Mouse (Mus musculus): ENCODE results near the gene Hras. TPM values are rescaled to one million over a fixed set of nuclear protein-coding genes. Genes with fewer than 3 reads are reported as not detected.

Hras gene
- 82.4 and 82.9 TPM in 2 replicates for polyA plus RNA-seq (2012; rRNA removed; ENCODE audit: low replicate concordance)

DNA sequence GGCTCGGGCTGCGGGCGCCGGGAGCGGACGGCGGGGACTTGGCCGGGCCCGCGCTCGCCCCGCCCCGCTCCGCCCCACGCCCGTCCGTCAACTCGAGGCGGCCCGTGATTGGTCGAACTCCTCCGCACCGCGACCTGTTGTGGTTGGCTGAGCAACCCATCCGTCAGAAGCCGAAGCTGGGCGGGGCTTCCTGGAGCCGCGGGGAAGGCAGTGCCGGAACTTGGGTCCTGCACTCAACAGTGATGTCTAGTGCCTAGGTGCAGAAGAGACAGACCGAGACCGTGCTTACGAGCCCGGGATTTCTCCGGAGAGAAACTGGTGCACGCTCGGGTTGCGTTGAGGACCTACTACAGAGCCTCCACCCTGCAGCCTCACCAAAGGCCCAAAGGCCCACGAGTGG is at the start of gene Hras, which contains the start of gene Lrrc56:
Gene Hras (minus strand): TSS at position 58 of the 400 bp plus-strand sequence.
Gene Lrrc56 (plus strand): TSS at position 210 of the 400 bp plus-strand sequence.

DNA sequence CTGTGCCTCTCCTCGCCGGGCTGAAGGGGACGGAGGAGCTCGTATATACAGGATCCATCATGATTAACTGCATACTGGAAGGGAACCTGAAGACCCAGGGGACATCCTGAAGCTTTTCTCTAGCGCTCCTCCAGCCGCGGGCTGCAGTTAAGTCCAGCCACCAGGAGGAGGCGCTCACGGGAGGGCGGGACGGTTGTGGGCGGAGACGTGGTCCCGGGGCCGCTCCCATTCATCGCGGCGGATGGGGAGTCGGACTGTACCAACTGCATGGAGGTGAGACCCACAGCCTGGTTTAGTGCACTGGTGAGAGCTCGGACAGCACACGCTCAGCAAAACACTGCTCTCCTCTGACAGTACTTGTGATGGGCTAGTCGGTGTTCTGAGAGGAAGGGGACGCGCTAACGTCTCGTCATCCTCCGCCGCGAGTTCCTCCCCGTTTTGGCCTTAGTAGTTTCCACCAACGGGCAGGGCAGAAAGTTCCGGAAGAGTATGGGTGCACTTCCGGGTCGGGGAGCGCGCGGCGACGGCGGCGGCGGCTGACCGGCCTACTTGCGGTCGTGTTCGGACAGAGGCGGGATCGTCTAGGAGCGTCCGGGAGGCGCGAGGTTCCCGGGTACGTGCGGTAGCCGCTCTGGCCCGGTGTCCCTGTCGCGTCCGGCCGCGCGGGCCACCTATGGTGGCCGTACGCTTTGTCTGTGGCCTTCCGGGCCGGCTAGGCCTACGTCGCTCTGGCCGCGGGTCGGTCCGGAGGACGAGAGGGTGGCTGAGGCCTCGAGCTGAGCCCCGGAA is 34.7 kb upstream of the Hras start, which contains the start of gene Phrf1:
Gene Phrf1 (plus strand): TSS at position 506 of the 789 bp plus-strand sequence.

DNA sequence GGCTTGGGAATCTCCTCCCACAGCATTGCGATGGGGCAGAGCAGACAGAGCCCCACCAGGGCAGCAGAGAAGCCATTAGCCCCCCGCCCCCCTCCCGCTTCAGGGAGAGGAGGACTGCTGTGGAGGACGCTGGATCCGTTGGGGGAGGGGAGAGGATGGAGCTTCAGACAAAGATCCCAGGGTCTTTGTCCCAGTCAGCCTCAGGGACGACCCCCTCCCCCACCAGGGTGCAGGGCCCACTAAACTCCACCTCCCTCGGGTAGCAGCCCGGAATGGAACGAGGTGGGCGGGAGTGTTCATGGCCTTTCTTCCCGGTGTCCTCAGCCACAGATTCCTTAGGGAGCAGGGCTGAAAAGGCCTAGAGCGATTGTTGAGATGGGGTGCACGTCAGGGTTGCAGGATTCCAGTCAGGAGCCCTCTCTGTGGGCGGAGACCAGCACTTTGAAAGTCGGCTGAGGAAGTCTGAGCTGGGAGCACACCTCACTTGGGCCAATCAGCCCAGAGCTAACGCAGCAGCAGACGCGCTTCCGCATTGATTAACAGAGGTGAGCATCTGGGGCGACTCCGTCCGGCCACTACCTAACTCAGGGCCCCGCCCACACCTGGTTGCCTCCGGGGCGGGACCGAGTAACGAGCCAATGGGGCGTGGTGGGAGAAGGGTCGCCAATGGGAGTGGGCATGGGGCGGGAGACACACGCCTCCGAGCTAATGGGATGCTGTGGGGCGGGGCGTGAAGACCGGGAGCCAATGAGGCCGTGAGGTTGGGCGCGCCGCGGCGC is 21.5 kb upstream of the Hras start, which contains the start of gene Rassf7:
Gene Rassf7 (plus strand): TSS at position 760 of the 779 bp plus-strand sequence.

DNA sequence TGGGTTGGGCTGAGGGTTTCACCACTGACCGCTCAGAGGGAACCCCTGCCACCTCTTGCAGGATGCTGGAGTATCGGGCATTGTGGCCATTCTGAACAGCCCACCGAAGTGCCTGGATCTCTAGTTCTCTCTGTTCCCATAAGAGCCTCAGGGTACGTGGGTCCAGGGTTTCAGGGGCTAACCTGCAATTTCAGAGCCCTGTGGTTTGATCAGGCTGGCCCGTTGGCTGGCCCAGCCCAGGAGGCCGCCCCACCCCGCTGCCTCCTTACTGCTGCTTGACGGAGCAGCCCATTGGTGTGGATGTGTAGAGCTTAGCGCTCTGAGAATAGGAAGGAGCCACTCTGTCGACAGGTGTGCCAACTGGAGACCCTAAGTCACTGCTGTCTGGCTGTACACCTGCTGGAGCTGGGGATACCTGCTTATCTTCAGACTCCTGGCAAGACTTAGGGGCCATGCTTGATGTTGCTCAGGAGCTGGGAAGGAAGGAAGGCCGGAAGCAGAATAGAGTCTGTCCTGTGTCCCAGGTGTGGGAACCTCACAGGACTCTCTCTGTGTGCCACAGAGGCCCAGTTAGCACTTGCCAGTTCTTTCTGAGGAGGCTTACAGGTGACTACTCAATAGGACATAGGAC is 19.9 kb upstream of the Hras start, which contains the start of gene Lmntd2:
Gene Lmntd2 (minus strand): TSS at position 476 of the 631 bp plus-strand sequence.

DNA sequence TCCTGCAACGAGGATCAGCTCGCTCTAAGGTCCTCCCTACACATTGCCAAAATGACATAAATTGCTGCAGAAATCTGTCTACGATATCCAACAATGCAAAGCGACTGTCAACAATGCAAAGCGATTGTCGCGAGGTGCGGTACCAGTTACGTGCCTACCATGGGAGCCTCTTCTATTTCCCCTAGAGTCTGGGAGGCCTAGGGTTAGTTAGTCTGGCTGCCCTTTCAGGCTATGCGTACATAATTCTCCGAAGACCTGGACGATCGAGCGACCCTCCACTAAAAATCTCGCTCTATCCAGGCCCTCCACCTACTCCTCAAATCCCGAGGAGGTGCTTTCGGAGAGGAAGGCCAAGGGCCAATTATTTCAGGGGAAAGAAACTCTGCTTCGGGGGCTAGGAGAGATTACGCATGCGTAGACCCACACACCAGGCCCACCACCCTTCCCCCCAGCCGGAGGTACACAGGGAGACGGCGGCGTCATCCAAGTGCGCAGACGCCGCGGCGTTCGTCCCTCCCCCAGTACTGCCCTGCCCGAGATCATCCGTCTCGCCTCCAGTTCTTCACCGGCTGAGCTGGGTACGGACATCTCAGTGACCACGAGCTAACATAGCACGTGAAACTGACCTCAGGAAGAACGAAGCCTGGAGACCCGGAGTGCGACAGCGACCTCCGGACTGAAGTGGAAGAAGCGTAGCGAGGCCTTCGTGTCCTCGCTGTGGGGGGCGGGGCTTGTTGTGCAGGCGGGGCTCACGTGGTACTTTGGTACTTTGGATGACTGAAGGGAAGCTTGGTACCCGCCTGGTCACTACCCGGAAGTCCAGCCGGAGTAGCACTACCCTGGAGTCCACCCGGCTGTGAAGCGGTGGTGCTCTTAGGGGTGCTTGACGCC is 21.4 kb downstream of the Hras start, which contains the start of gene Rnh1:
Gene Rnh1 (minus strand): TSS at position 742 of the 891 bp plus-strand sequence.

Other genes starting within 250 kb of the Hras start
- gene Ifitm5, start 243.7 kb downstream of the Hras start, polyA plus RNA-seq (2012; rRNA removed; ENCODE audit: low replicate concordance): 2.9 and 7.4 TPM in 2 replicates
- 0.78 TPM in 1 of 2 replicates, not detected in the other for gene Gm45717, start 238.1 kb downstream of the Hras start, polyA plus RNA-seq (2012; rRNA removed; ENCODE audit: low replicate concordance)
- gene Ifitm2, start 238.0 kb downstream of the Hras start, polyA plus RNA-seq (2012; rRNA removed; ENCODE audit: low replicate concordance): 1,434 and 1,895 TPM in 2 replicates
- 36.0 and 1,392 TPM in 2 replicates for gene Ifitm1, start 226.8 kb downstream of the Hras start, polyA plus RNA-seq (2012; rRNA removed; ENCODE audit: low replicate concordance)
- gene Ifitm3, start 183.2 kb downstream of the Hras start, polyA plus RNA-seq (2012; rRNA removed; ENCODE audit: low replicate concordance): 721 and 1,416 TPM in 2 replicates
- 17.2 and 25.7 TPM in 2 replicates for gene Ifitm6, start 176.1 kb downstream of the Hras start, polyA plus RNA-seq (2012; rRNA removed; ENCODE audit: low replicate concordance)
- not detected in 2 replicates for gene Gm17387, start 164.9 kb downstream of the Hras start, polyA plus RNA-seq (2012; rRNA removed; ENCODE audit: low replicate concordance)
- 0.26 and 5.6 TPM in 2 replicates for gene B4galnt4, start 132.9 kb downstream of the Hras start, polyA plus RNA-seq (2012; rRNA removed; ENCODE audit: low replicate concordance)
- gene Pkp3, start 115.8 kb downstream of the Hras start, polyA plus RNA-seq (2012; rRNA removed; ENCODE audit: low replicate concordance): 1.7 and 14.7 TPM in 2 replicates
- 21.2 and 25.3 TPM in 2 replicates for gene Sigirr, start 93.4 kb downstream of the Hras start, polyA plus RNA-seq (2012; rRNA removed; ENCODE audit: low replicate concordance)
- gene Ano9, start 76.2 kb downstream of the Hras start, polyA plus RNA-seq (2012; rRNA removed; ENCODE audit: low replicate concordance): 0.20 and 11.9 TPM in 2 replicates
- gene Ptdss2, start 71.6 kb downstream of the Hras start, polyA plus RNA-seq (2012; rRNA removed; ENCODE audit: low replicate concordance): 44.6 and 49.3 TPM in 2 replicates
- 139 and 202 TPM in 2 replicates for gene Rnh1, start 21.1 kb downstream of the Hras start, polyA plus RNA-seq (2012; rRNA removed; ENCODE audit: low replicate concordance)
- gene Lrrc56, start 152 bp upstream of the Hras start, polyA plus RNA-seq (2012; rRNA removed; ENCODE audit: low replicate concordance): 6.6 and 7.6 TPM in 2 replicates
- 0.26 and 3.7 TPM in 2 replicates for gene Lmntd2, start 20.1 kb upstream of the Hras start, polyA plus RNA-seq (2012; rRNA removed; ENCODE audit: low replicate concordance)
- 8.8 and 33.1 TPM in 2 replicates for gene Rassf7, start 21.9 kb upstream of the Hras start, polyA plus RNA-seq (2012; rRNA removed; ENCODE audit: low replicate concordance)
- 16.5 and 28.7 TPM in 2 replicates for gene Phrf1, start 34.8 kb upstream of the Hras start, polyA plus RNA-seq (2012; rRNA removed; ENCODE audit: low replicate concordance)
- 72.7 and 97.5 TPM in 2 replicates for gene Irf7, start 72.5 kb upstream of the Hras start, polyA plus RNA-seq (2012; rRNA removed; ENCODE audit: low replicate concordance)
- 0.13 and 0.35 TPM in 2 replicates for gene Cdhr5, start 82.8 kb upstream of the Hras start, polyA plus RNA-seq (2012; rRNA removed; ENCODE audit: low replicate concordance)
- gene Sct, start 85.1 kb upstream of the Hras start, polyA plus RNA-seq (2012; rRNA removed; ENCODE audit: low replicate concordance): 1.4 and 1.8 TPM in 2 replicates
- 0.09 TPM in 1 of 2 replicates, not detected in the other for gene Drd4, start 98.0 kb upstream of the Hras start, polyA plus RNA-seq (2012; rRNA removed; ENCODE audit: low replicate concordance)
- 19.0 and 35.2 TPM in 2 replicates for gene Deaf1, start 133.7 kb upstream of the Hras start, polyA plus RNA-seq (2012; rRNA removed; ENCODE audit: low replicate concordance)
- 58.4 and 71.0 TPM in 2 replicates for gene Tmem80, start 133.7 kb upstream of the Hras start, polyA plus RNA-seq (2012; rRNA removed; ENCODE audit: low replicate concordance)
- gene Eps8l2, start 144.9 kb upstream of the Hras start, polyA plus RNA-seq (2012; rRNA removed; ENCODE audit: low replicate concordance): 20.1 and 30.8 TPM in 2 replicates
- 446 and 750 TPM in 2 replicates for gene Taldo1, start 198.2 kb upstream of the Hras start, polyA plus RNA-seq (2012; rRNA removed; ENCODE audit: low replicate concordance)
- 59.5 and 84.7 TPM in 2 replicates for gene Gatd1, start 220.1 kb upstream of the Hras start, polyA plus RNA-seq (2012; rRNA removed; ENCODE audit: low replicate concordance)
- gene Cend1, start 235.5 kb upstream of the Hras start, polyA plus RNA-seq (2012; rRNA removed; ENCODE audit: low replicate concordance): 0.97 and 1.7 TPM in 2 replicates
- 134 and 159 TPM in 2 replicates for gene Slc25a22, start 243.9 kb upstream of the Hras start, polyA plus RNA-seq (2012; rRNA removed; ENCODE audit: low replicate concordance)

All from subcutaneous adipose tissue, adult 2 months (tissue).